Mouse (Mus musculus) activated CD4-positive, CD25-positive, alpha-beta regulatory T cell, adult 4 months (primary cell): ENCODE data around the gene Atp10b. TPM values are rescaled to one million over a fixed set of nuclear protein-coding genes. Genes with fewer than 3 reads are reported as not detected.

Experiments
- ATAC-seq: one replicate; pipeline ENCODE4 v1.8.0; 2017
- polyA plus RNA-seq, 2 experiments: library from polyadenylated mRNA; unstranded; fragments of 100-300 nt; shearing (Covaris generic); gene quantifications; one replicate each; pipeline ENCODE4 v1.2.1; 2017

Gene Atp10b
- polyA plus RNA-seq, 2 experiments from 2014 or later = not detected

GRCm38 (mm10) chr11:43200089-43200488 is 50.4 kb downstream of the Atp10b start:
- no peak for ATAC-seq

GRCm38 (mm10) chr11:43203580-43203979 is 53.9 kb downstream of the Atp10b start:
- ATAC-seq = no peak

GRCm38 (mm10) chr11:43213134-43213533 is 63.5 kb downstream of the Atp10b start:
- no peak for ATAC-seq

- no peak for ATAC-seq
Observed at GRCm38 (mm10) chr11:43213740-43214139, 64.1 kb downstream of the Atp10b start.

GRCm38 (mm10) chr11:43217021-43217420 is 67.3 kb downstream of the Atp10b start:
- ATAC-seq = no peak

- ATAC-seq = no peak
Observed at GRCm38 (mm10) chr11:43230231-43230630, 80.6 kb downstream of the Atp10b start.

- no peak for ATAC-seq
Observed at GRCm38 (mm10) chr11:43232073-43232472, 82.4 kb downstream of the Atp10b start.

GRCm38 (mm10) chr11:43236360-43237039 is 86.8 kb downstream of the Atp10b start:
- ATAC-seq = no peak

- ATAC-seq = no peak
Observed at GRCm38 (mm10) chr11:43239804-43240203, 90.1 kb downstream of the Atp10b start.

GRCm38 (mm10) chr11:43253034-43253433 is 103.4 kb downstream of the Atp10b start:
- no peak for ATAC-seq

- ATAC-seq = no peak
Observed at GRCm38 (mm10) chr11:43255262-43255661, 105.6 kb downstream of the Atp10b start.

- ATAC-seq = no peak
Observed at GRCm38 (mm10) chr11:43257291-43257690, 107.6 kb downstream of the Atp10b start.

- no peak for ATAC-seq
Observed at GRCm38 (mm10) chr11:43257781-43258180, 108.1 kb downstream of the Atp10b start.

GRCm38 (mm10) chr11:43263548-43264218 is 114.0 kb downstream of the Atp10b start:
- no peak for ATAC-seq

- ATAC-seq = no peak
Observed at GRCm38 (mm10) chr11:43267505-43267904, 117.8 kb downstream of the Atp10b start.

- ATAC-seq = no peak
Observed at GRCm38 (mm10) chr11:43269503-43270255, 120.0 kb downstream of the Atp10b start.

- ATAC-seq = no peak
Observed at GRCm38 (mm10) chr11:43270256-43270806, 120.7 kb downstream of the Atp10b start.

- ATAC-seq = no peak
Observed at GRCm38 (mm10) chr11:43273896-43274295, 124.2 kb downstream of the Atp10b start.

- no peak for ATAC-seq
Observed at GRCm38 (mm10) chr11:43297584-43297983, 147.9 kb downstream of the Atp10b start.

GRCm38 (mm10) chr11:43311000-43311399 is 161.3 kb downstream of the Atp10b start:
- no peak for ATAC-seq
